Mouse (Mus musculus): Measurements from ENCODE around the gene Gtf2a1. TPM values are rescaled to one million over a fixed set of nuclear protein-coding genes. Genes with fewer than 3 reads are reported as not detected.

The Gtf2a1 gene
- total and polyA plus RNA-seq, 3 experiments: 19.2 to 34.5 (median 25.7) TPM

DNA sequence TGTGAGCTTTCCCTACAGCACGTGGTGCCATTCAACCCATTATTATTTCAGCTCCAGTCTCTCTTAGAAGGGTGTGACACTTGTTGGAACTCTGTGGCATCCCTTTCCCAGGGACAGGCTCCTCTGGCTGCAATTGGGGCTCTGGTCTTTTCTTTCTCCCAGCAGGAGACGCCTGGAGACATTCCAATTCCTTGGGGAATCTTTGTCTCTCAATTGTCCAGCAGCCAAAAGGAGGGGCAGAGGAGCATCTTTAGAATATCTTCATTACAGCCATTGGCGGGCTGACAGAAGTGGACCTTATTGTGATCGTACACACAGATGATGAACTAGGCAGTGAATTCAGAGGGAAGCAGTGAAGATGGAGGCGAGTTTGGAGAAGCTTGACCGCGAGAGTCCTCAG is 17.4 kb upstream of the Gtf2a1 start:
- Histone ChIP-seq H3K9me3 (replicated peaks; ENCODE audit: low read length) (peaks cover 5% of the 10 kb centered on the region), H3K36me3 (replicated peaks in 1 of 2; ENCODE audit: control insufficient read depth in 1 of 2, insufficient read depth in 1 of 2, low read length in 1 of 2) (no peaks in the 10 kb centered on the region), H3K9ac (ENCODE audit: insufficient read depth, low read depth) (no peak overlapping the region), H3K27me3 (replicated peaks) (no peaks in the 10 kb centered on the region), H3K4me1 (ENCODE audit: control insufficient read depth in 1 of 2, insufficient read depth in 2 of 2) (no peaks in the 10 kb centered on the region), H3K4me2 (ENCODE audit: insufficient read depth, low read depth, poor library complexity, severe bottlenecking) (no peak overlapping the region), H3K79me2 (replicated peaks; ENCODE audit: control insufficient read depth, extremely low read depth, insufficient read depth, poor library complexity, severe bottlenecking) (no peaks in the 10 kb centered on the region), H3K27ac (ENCODE audit: insufficient read depth, low read depth) (no peak overlapping the region), H3K4me3 (replicated peaks in 1 of 3; ENCODE audit: low read depth in 2 of 3, low read length in 2 of 3, poor library complexity in 1 of 3) (no peak overlapping the region)
- no peak for TF ChIP-seq PAX5 (IDR thresholded peaks at IDR 0.05; ENCODE audit: low read length)
- TF ChIP-seq SIN3A (IDR thresholded peaks at IDR 0.05; ENCODE audit: low read length): no peak
- TF ChIP-seq IRF4 (IDR thresholded peaks at IDR 0.05; ENCODE audit: low read depth, low read length): no peak
- TF ChIP-seq CHD2 (IDR thresholded peaks at IDR 0.05; ENCODE audit: low read length): no peak
- TF ChIP-seq JUN (IDR thresholded peaks at IDR 0.05; ENCODE audit: insufficient read depth, low read depth, low read length): no peak
- TF ChIP-seq ETS1 (conservative IDR thresholded peaks at IDR 0.05; ENCODE audit: low read depth, low read length): no peak
- TF ChIP-seq POLR2A (IDR thresholded peaks at IDR 0.05; ENCODE audit: low read depth, low read length): no peak
- TF ChIP-seq EP300 (IDR thresholded peaks at IDR 0.05; ENCODE audit: low read length): no peak
- no peak for TF ChIP-seq ZNF384 (IDR thresholded peaks at IDR 0.05; ENCODE audit: low read depth, low read length)
- TF ChIP-seq NELFE (IDR thresholded peaks at IDR 0.05; ENCODE audit: low read depth, low read length): no peak
- TF ChIP-seq E2F4 (IDR thresholded peaks at IDR 0.05; ENCODE audit: insufficient replicate concordance, low read depth, low read length): no peak
- no peak for TF ChIP-seq RCOR1 (conservative IDR thresholded peaks at IDR 0.05; ENCODE audit: low read depth, low read length)
- TF ChIP-seq MAZ (IDR thresholded peaks at IDR 0.05; ENCODE audit: low read depth, low read length): no peak
- no peak for TF ChIP-seq MXI1 (IDR thresholded peaks at IDR 0.05; ENCODE audit: low read depth, low read length)
- in situ Hi-C loops (cut with MboI; ENCODE audit: low pct_ligation_motif_present, low pct_unique_long_range_greater_than_20kb, low sequenced_read_pairs) (no loop called here), dilution Hi-C loops (cut with MboI; ENCODE audit: extremely low pct_ligation_motif_present, extremely low pct_unique_long_range_greater_than_20kb, low sequenced_read_pairs) (no loop called here)
- DNase-seq (ENCODE audit: extremely low read depth): no peak

DNA sequence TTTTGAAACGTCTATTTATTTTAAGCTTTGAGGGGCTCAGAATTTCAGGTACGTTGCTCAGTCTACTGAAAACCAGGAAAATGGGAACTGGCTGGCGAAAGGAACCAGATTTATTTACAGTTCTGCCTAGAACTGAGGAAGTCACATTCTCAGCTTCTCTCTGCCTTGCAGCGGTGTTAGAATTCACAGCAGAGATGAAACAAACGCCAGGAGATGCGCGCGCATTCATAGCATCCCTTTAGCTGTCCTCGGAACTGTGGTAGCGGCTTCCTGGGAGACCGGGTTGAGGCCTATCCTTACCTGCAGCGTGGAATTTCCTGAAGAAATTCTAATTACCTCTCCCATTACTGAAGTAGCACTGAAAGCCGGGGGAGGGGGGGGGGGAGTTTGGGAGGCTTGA is 16.4 kb upstream of the Gtf2a1 start:
- in situ Hi-C loops (cut with MboI; ENCODE audit: low pct_ligation_motif_present, low pct_unique_long_range_greater_than_20kb, low sequenced_read_pairs) (no loop called here), dilution Hi-C loops (cut with MboI; ENCODE audit: extremely low pct_ligation_motif_present, extremely low pct_unique_long_range_greater_than_20kb, low sequenced_read_pairs) (no loop called here)
- H3K27ac ChIP-seq (ENCODE audit: insufficient read depth, low read depth): no peak overlapping the region
- H3K27me3 ChIP-seq (replicated peaks): no peaks in the 10 kb centered on the region
- H3K9ac ChIP-seq (ENCODE audit: insufficient read depth, low read depth): no peak overlapping the region
- H3K4me1 ChIP-seq (ENCODE audit: control insufficient read depth in 1 of 2, insufficient read depth in 2 of 2): no peaks in the 10 kb centered on the region
- H3K4me3 ChIP-seq (replicated peaks in 1 of 3; ENCODE audit: low read depth in 2 of 3, low read length in 2 of 3, poor library complexity in 1 of 3): no peak overlapping the region
- no peaks in the 10 kb centered on the region for H3K36me3 ChIP-seq (replicated peaks in 1 of 2; ENCODE audit: control insufficient read depth in 1 of 2, insufficient read depth in 1 of 2, low read length in 1 of 2)
- H3K9me3 ChIP-seq (replicated peaks; ENCODE audit: low read length): peaks cover 5% of the 10 kb centered on the region
- no peak overlapping the region for H3K4me2 ChIP-seq (ENCODE audit: insufficient read depth, low read depth, poor library complexity, severe bottlenecking)
- no peaks in the 10 kb centered on the region for H3K79me2 ChIP-seq (replicated peaks; ENCODE audit: control insufficient read depth, extremely low read depth, insufficient read depth, poor library complexity, severe bottlenecking)
- TF ChIP-seq KAT2A (IDR thresholded peaks at IDR 0.05; ENCODE audit: insufficient replicate concordance, low read length) (no peak), NELFE (IDR thresholded peaks at IDR 0.05; ENCODE audit: low read depth, low read length) (no peak), NRF1 (IDR thresholded peaks at IDR 0.05; ENCODE audit: low read depth, low read length) (no peak), E2F4 (IDR thresholded peaks at IDR 0.05; ENCODE audit: insufficient replicate concordance, low read depth, low read length) (no peak), MAZ (IDR thresholded peaks at IDR 0.05; ENCODE audit: low read depth, low read length) (no peak), JUN (IDR thresholded peaks at IDR 0.05; ENCODE audit: insufficient read depth, low read depth, low read length) (no peak), SMC3 (IDR thresholded peaks at IDR 0.05; ENCODE audit: low read depth, low read length) (no peak), EP300 (IDR thresholded peaks at IDR 0.05; ENCODE audit: low read length) (no peak), USF2 (conservative IDR thresholded peaks at IDR 0.05; ENCODE audit: low read depth, low read length) (no peak), POLR2AphosphoS2 (IDR thresholded peaks at IDR 0.05; ENCODE audit: low read depth, low read length) (no peak), CHD2 (IDR thresholded peaks at IDR 0.05; ENCODE audit: low read length) (no peak)
- no peak for DNase-seq (ENCODE audit: extremely low read depth)
